Mouse (Mus musculus) WW6 (cell line): ENCODE data around the gene Ikzf1.

Source experiments
- DNase-seq: peaks from one replicate; pipeline ENCODE4 v3.0.0-alpha.2; 2013; ENCODE audit warnings: low read depth, low spot score

The Ikzf1 gene

GRCm38 (mm10) chr11:11690059-11690844 lies 5.4 kb downstream of the Ikzf1 start:
- no peak for DNase-seq

- DNase-seq, result no peak
Measured at GRCm38 (mm10) chr11:11690845-11691196, 6.0 kb downstream of the Ikzf1 start.

- no peak for DNase-seq
Measured at GRCm38 (mm10) chr11:11691324-11692058, 6.7 kb downstream of the Ikzf1 start.

GRCm38 (mm10) chr11:11692558-11693166 lies 7.9 kb downstream of the Ikzf1 start:
- no peak for DNase-seq

GRCm38 (mm10) chr11:11693446-11693845 lies 8.6 kb downstream of the Ikzf1 start:
- no peak for DNase-seq

GRCm38 (mm10) chr11:11694072-11694471 lies 9.3 kb downstream of the Ikzf1 start:
- no peak for DNase-seq

- DNase-seq, result no peak
Measured at GRCm38 (mm10) chr11:11694472-11695177, 9.8 kb downstream of the Ikzf1 start.

- DNase-seq, result no peak
Measured at GRCm38 (mm10) chr11:11695211-11695887, 10.5 kb downstream of the Ikzf1 start.

- DNase-seq, result no peak
Measured at GRCm38 (mm10) chr11:11695907-11696306, 11.1 kb downstream of the Ikzf1 start.

- no peak for DNase-seq
Measured at GRCm38 (mm10) chr11:11696814-11697213, 12.0 kb downstream of the Ikzf1 start.

- DNase-seq, result no peak
Measured at GRCm38 (mm10) chr11:11701378-11701777, 16.6 kb downstream of the Ikzf1 start.

GRCm38 (mm10) chr11:11703776-11704175 lies 19.0 kb downstream of the Ikzf1 start:
- no peak for DNase-seq

GRCm38 (mm10) chr11:11708154-11708719 lies 23.4 kb downstream of the Ikzf1 start:
- no peak for DNase-seq

GRCm38 (mm10) chr11:11709311-11709710 lies 24.5 kb downstream of the Ikzf1 start:
- no peak for DNase-seq

- no peak for DNase-seq
Measured at GRCm38 (mm10) chr11:11710718-11711117, 25.9 kb downstream of the Ikzf1 start.

- DNase-seq, result no peak
Measured at GRCm38 (mm10) chr11:11711748-11712147, 26.9 kb downstream of the Ikzf1 start.

- DNase-seq, result no peak
Measured at GRCm38 (mm10) chr11:11714676-11715075, 29.9 kb downstream of the Ikzf1 start.

GRCm38 (mm10) chr11:11715963-11716691 lies 31.3 kb downstream of the Ikzf1 start:
- DNase-seq, result no peak

GRCm38 (mm10) chr11:11716692-11717037 lies 31.9 kb downstream of the Ikzf1 start:
- DNase-seq, result no peak

- no peak for DNase-seq
Measured at GRCm38 (mm10) chr11:11717606-11718167, 32.9 kb downstream of the Ikzf1 start.
